Mouse (Mus musculus): ENCODE measurements at regions not wholly inside any gene's neighbourhood (a gene's known extent, or its start where the extent isn't known, plus 50 kb on each side); places are given as distances from the start of the nearest gene placed in this dataset.

DNA sequence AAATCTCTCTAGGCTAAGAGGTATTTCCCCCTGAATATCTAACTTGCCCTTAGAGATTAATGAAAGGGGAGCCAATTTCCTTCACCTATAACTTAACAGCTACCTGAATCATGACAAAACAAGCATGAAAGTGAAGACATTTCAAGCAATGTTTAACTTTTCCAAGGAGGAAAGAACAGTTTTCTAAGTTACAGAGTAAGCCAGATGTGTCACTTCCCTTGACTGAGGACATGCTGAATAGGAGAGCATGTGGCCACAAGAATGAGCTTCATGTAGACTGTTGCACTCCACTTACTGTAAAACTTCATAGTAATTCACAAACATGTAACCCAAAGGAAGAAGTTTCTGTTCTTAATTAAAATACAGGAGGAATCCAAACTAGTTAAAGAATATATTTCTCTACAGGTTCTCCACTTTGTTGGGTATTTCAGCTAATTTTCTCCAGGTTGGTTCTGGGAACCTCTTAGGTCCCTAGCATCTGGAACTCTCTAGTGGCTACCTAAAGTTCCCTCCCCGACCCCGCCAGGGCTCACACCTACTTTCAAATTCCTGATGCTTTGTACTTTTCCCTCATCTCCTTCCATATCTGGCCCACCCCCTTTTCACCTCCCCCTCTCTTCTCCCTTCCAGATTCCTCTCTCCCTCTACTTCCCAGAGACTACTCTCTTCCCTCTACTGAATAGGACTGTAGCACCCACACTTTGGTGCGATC lies 142.0 kb upstream of the Tyrp1 start:
- no peak for DNase-seq (ENCODE audit: low read depth)

DNA sequence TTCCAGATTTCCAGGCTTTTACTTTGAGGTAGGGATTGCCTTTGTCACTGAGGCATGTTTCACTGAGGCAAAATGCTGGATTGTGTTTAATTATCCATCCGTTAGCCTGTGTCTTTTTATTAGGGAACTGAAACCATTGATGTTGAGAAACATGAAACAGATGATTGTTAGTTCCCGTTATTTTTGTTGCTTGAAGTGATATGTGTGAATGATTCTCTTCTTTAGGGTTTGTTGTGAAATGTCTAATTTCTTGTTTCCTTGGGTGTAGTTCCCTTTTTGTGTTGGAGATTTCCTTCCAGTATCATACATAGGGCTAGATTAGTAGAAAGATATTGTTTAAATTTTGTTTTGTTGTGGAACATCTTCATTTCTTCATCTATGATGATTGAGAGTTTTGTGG lies 121.2 kb upstream of the Tyrp1 start:
- no peak for DNase-seq (ENCODE audit: low read depth)

DNA sequence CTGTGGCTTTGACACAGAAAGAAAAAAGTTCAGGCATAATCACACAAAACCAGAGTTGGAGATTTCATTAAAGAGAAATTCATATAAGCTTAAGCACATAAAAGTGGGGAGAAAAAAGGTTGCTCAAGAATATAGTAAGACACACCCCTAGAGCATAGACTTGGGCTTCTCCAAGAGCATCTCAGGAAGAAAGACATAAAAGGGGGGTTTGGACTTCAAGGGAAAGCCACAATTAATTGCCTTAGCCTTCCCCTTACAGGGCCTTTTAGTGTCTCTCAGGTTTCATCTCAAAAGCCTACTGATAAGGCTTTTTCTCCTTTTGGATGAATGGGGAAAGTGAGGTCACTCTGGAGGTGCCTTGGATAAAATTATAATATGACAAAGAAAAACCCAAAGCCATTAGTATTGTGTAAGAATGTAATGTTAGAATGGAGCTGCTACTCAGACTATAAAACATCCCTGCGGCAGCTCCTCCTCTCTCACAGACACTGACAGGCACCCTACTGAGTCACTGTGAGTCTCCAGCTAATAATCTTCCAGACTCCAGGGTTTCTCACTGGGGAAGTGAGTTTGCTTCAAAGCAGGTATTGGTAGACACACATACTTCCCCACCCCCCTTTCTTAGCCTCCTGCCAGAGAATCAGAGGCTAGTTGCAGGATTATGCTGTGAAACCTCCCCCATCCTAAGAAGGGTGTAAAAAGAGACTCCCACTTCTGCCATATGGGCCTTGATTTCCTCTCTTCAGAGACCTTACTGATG lies 88.8 kb upstream of the Tyrp1 start:
- DNase-seq (ENCODE audit: low read depth) = no peak

DNA sequence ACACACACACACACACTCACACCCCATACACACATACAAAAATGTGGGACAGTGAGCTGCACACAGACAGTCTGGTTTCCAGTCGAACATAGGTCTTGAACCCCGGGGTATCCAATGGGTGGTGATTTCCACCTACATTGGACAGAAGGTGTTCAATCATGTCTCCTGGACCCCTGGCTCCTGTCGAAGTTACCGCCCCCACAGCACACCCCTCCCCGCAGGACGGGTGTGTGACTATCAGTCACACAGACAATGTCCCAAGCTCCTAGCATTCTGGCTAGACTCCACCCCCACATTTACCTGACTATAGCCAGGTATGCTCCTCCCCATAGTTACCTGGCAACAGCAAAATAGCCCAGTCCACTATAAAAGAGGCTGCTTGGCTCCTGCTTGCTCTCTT lies 81.7 kb upstream of the Tyrp1 start:
- no peak for DNase-seq (ENCODE audit: low read depth)

DNA sequence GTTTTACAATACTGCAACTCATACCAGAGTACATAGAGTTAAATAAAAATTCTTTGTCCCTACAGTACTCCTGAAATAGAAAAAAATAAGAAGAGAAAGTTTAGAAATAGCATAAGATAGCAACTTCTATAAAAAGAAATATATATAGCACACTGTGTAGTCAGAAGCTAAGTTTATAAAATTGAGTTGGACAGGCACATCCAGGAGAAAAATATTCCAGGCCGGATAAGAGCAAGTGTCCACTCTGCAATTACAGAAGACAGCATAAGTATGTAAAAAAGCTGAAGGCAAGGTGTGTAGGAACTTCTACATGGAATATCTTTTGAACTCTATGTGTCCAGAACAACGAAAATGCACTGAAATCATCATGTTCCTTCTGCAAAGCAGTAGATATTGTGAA lies 77.8 kb upstream of the Tyrp1 start:
- DNase-seq (ENCODE audit: low read depth) = no peak

DNA sequence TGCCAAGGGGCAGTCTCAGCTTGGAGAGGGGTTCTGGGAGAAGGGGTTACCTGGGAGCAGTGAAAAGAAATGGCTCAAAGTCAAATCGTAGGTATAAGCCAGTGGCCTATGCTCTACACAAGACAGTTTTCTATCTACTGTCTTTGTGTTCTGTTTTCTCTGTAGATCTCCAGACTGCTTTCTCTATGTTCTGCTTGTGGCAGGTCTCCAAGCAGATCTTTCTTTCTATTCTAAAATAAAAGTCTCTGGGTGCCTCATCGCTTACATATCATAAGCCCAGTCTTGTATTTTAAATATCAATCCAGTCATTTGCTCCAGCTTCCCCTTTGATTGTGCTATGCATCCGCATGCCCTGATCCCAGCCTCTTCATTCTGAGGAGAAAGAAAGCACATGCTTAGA lies 69.9 kb upstream of the Tyrp1 start:
- no peak for DNase-seq (ENCODE audit: low read depth)

DNA sequence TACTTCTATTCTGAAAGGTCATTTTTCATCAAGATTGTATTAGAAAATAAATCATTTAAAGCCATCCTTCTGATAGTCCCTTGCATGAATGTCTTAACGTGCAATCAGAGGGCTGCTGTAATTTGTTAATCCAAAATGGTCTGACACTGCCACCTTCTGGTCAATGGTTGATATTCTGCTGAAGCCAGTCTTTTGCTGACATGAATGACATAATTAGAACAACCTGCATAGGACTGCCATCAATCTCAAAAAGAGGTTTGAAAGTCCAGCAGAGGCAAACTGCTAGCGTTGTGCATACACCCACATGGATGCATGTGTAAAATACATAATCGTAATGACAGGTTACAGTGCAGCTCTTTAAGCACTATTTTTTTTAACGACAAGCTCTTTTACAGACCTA lies 68.1 kb upstream of the Tyrp1 start:
- DNase-seq (ENCODE audit: low read depth) = peak; percentile 56

DNA sequence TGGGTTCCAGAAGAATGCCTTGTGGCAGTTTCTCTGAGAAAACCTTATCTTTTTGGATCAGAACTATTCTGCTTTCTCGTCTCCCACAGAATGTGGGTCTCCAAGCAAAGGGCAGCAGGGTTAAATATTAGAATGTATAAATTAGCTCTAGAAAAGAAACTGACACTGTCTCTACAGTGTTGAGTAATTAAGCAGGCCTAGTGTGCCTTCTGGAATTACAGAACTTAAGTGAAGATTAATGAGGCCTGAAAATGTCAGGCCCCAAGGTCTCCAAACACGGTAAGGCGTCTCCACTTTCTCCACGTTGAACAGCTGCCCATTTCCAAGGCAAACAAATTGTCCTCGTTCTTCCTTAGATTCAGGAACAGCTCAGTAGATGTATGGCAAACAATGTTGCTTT lies 66.5 kb upstream of the Tyrp1 start:
- DNase-seq (ENCODE audit: low read depth) = no peak
